In the genomic region with DNA sequence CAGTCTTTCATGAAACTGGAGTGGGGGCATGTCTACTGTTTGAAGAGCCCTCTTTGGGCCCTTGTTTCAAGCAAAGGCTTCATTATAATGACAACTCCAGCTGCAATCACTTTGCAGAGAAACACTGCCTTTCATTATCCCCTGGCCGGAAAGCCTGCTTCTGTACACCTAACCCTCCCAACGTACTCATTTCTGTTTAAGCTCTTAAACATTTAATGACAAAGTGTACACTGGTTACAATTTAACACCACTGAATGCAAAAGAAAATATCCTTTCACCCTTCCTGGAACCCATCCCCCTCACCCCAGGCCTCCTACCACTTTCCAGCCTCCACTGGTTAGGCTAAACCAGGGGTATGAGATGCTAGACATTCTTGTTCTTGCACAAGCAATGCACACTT, we compare ENCODE assay signal across 31 mouse cellular contexts. TPM values are rescaled to one million over a fixed set of nuclear protein-coding genes. Genes with fewer than 3 reads are reported as not detected.
DNase-seq lines count a peak whose midpoint lies in the region; ATAC-seq and TF ChIP-seq lines count a peak whose summit lies in the region.
"Had no signal": no experiment of that assay in that cellular context is flagged by ENCODE, and none has a peak within 500 bp of the region (broad histone marks: within the 10 kb centered on the region; RNA-seq: fewer than 3 reads in every experiment).

No protein-coding gene starts in this region.

- no peak for TF ChIP-seq CTCF in lung, postnatal 0 days (IDR thresholded peaks at IDR 0.05)

- no peaks in the 10 kb centered on the region for H3K4me1 ChIP-seq in lung, embryonic 16.5 days (replicated peaks; ENCODE audit: control insufficient read depth, insufficient read depth, low read length)
- no peaks in the 10 kb centered on the region for H3K4me1 ChIP-seq in lung, postnatal 0 days (ENCODE audit: insufficient read depth, low read depth, low read length)
- peaks cover 10% of the 10 kb centered on the region for H3K4me1 ChIP-seq in limb, embryonic 12.5 days (replicated peaks)
- H3K4me1 ChIP-seq: hindbrain, embryonic 12.5 days; intestine, embryonic 15.5 days; midbrain, embryonic 15.5 days; neural tube, embryonic 15.5 days had no signal

- peaks cover 11% of the 10 kb centered on the region for H3K36me3 ChIP-seq in lung, embryonic 16.5 days (ENCODE audit: control insufficient read depth, insufficient read depth, low read length)
- H3K36me3 ChIP-seq in lung, postnatal 0 days (ENCODE audit: insufficient read depth, low read length): no peaks in the 10 kb centered on the region
- H3K36me3 ChIP-seq in limb, embryonic 12.5 days: peaks cover 50% of the 10 kb centered on the region
- H3K36me3 ChIP-seq: G1E; intestine, embryonic 15.5 days; midbrain, embryonic 15.5 days had no signal

- H3K27me3 ChIP-seq in lung, embryonic 16.5 days (ENCODE audit: control insufficient read depth, insufficient read depth, low read depth, low read length): no peaks in the 10 kb centered on the region
- no peaks in the 10 kb centered on the region for H3K27me3 ChIP-seq in lung, postnatal 0 days (replicated peaks; ENCODE audit: insufficient read depth, low read length)
- no peaks in the 10 kb centered on the region for H3K27me3 ChIP-seq in limb, embryonic 12.5 days
- H3K27me3 ChIP-seq: CH12.LX; hindbrain, embryonic 12.5 days; intestine, embryonic 15.5 days; midbrain, embryonic 15.5 days; neural tube, embryonic 15.5 days; Patski had no signal

- no peak for TF ChIP-seq EP300 in lung, postnatal 0 days (IDR thresholded peaks at IDR 0.05)

- H3K9ac ChIP-seq in lung, embryonic 16.5 days (ENCODE audit: low read length): no peak overlapping the region
- no peak overlapping the region for H3K9ac ChIP-seq in lung, postnatal 0 days (replicated peaks; ENCODE audit: low read depth)
- no peak overlapping the region for H3K9ac ChIP-seq in limb, embryonic 12.5 days (replicated peaks)
- H3K9ac ChIP-seq: forebrain, postnatal 0 days; hindbrain, embryonic 12.5 days; intestine, embryonic 15.5 days; midbrain, embryonic 15.5 days; neural tube, embryonic 15.5 days had no signal

- DNase-seq in embryo, embryonic 10.5 days (ENCODE audit: low spot score): peak; percentile 23
- DNase-seq in embryo, embryonic 10 days (ENCODE audit: low spot score): no peak
- DNase-seq in lung, postnatal 0 days (ENCODE audit: low spot score): no peak
- DNase-seq in right cerebral cortex, adult 2 months (ENCODE audit: low spot score in 2 of 2): no peak
- DNase-seq in left cerebral cortex, adult 9 months (ENCODE audit: low spot score in 2 of 2): no peak
- DNase-seq: adrenal gland, postnatal 36 days; cerebellum, adult 18-20 months; cerebellum, postnatal 10 days; forebrain, postnatal 0 days; gastrocnemius, postnatal 25 days; heart, adult 11 months; heart, postnatal 36 days; kidney, adult 8-10 months; kidney, postnatal 25 days; lung, postnatal 10 days; retina, postnatal 1 day; right cerebral cortex, postnatal 25 days; thymus, postnatal 14 days had no signal

- no peaks in the 10 kb centered on the region for H3K9me3 ChIP-seq in lung, embryonic 16.5 days (ENCODE audit: control insufficient read depth, low read length)
- H3K9me3 ChIP-seq in lung, postnatal 0 days (ENCODE audit: low read length): no peaks in the 10 kb centered on the region
- H3K9me3 ChIP-seq in limb, embryonic 12.5 days: no peaks in the 10 kb centered on the region
- H3K9me3 ChIP-seq: G1E; heart, embryonic 10.5 days; hindbrain, embryonic 12.5 days; intestine, embryonic 15.5 days; midbrain, embryonic 15.5 days; neural tube, embryonic 15.5 days had no signal

- H3K4me3 ChIP-seq in lung, embryonic 16.5 days (ENCODE audit: low read length): no peak overlapping the region
- no peak overlapping the region for H3K4me3 ChIP-seq in lung, postnatal 0 days (ENCODE audit: low read depth, low read length)
- H3K4me3 ChIP-seq in limb, embryonic 12.5 days (replicated peaks): no peak overlapping the region
- H3K4me3 ChIP-seq: erythroblast, embryonic 14.5 days; heart, embryonic 10.5 days; hindbrain, embryonic 12.5 days; intestine, embryonic 15.5 days; midbrain, embryonic 15.5 days; neural tube, embryonic 15.5 days had no signal

- no peak overlapping the region for H3K4me2 ChIP-seq in lung, embryonic 16.5 days (ENCODE audit: low read depth, low read length)
- no peak overlapping the region for H3K4me2 ChIP-seq in lung, postnatal 0 days (replicated peaks; ENCODE audit: low read depth, low read length)
- no peak overlapping the region for H3K4me2 ChIP-seq in limb, embryonic 12.5 days
- H3K4me2 ChIP-seq: hindbrain, embryonic 12.5 days; intestine, embryonic 15.5 days; liver, embryonic 11.5 days; midbrain, embryonic 15.5 days; neural tube, embryonic 15.5 days had no signal

- WGBS in lung, embryonic 16.5 days: 57% methylated on average over 2 of the region's 2 CpGs
- WGBS in lung, postnatal 0 days: 54% methylated on average over 2 of the region's 2 CpGs
- 11% methylated on average over 2 of the region's 2 CpGs for WGBS in limb, embryonic 12.5 days

- H3K27ac ChIP-seq in lung, embryonic 16.5 days (ENCODE audit: low read length): no peak overlapping the region
- no peak overlapping the region for H3K27ac ChIP-seq in lung, postnatal 0 days (ENCODE audit: low read length)
- H3K27ac ChIP-seq in limb, embryonic 12.5 days: peak overlapping the region; percentile 24; the same call in 1 of the 2 replicates
- H3K27ac ChIP-seq: heart, embryonic 10.5 days; hindbrain, embryonic 12.5 days; hindbrain, postnatal 0 days; intestine, embryonic 15.5 days; midbrain, embryonic 15.5 days; neural tube, embryonic 15.5 days had no signal

- ATAC-seq in lung, embryonic 16.5 days (ENCODE audit: low read depth): peak; percentile 34; the same call in 1 of the 2 replicates
- ATAC-seq in lung, postnatal 0 days: no peak
- peak; percentile 66; the same call in 1 of the 2 replicates for ATAC-seq in limb, embryonic 12.5 days (ENCODE audit: insufficient number of reproducible peaks, insufficient read depth, low FRiP score, low TSS enrichment, low read depth)
- ATAC-seq: forebrain, postnatal 0 days; hindbrain, postnatal 0 days; intestine, embryonic 15.5 days; midbrain, embryonic 15.5 days; Patski had no signal

RNA-seq across cellular contexts. Expression of a gene that starts 15.8 kb away (rescaled TPM):
- 42.9 and 46.4 TPM in 2 replicates for polyA plus RNA-seq in lung, embryonic 16.5 days (2015; fragmentation: Nextera tagmentation; extraction: Ambion mirVana)
- 12.1 and 12.3 TPM in 2 replicates for polyA plus RNA-seq in lung, postnatal 0 days (2015; fragmentation: Nextera tagmentation; extraction: Ambion mirVana)
- 119 and 129 TPM in 2 replicates for polyA plus RNA-seq in limb, embryonic 12.5 days (2016; fragmentation: Nextera tagmentation; extraction: Ambion mirVana)
- polyA plus RNA-seq: erythroblast, embryonic 14.5 days; G1E had no signal
